Mouse (Mus musculus) adrenal gland, postnatal 10 days (tissue): ENCODE data around the gene Aif1l. TPM values are rescaled to one million over a fixed set of nuclear protein-coding genes. Genes with fewer than 3 reads are reported as not detected.
"Not testable (repeated sequence)": the region's sequence is repeated elsewhere in the genome, so short reads cannot be mapped to it uniquely, and the experiment has no call there.

Experiments
- DNase-seq: peaks from one replicate; pipeline ENCODE4 v3.0.0; 2021; ENCODE audit warnings: mixed read lengths
- long read RNA-seq, 2 experiments: library from polyadenylated mRNA; stranded (forward); transcript quantifications; one replicate each; pipeline ENCODE4 v2.0.0; 2021
- total RNA-seq, 2 experiments: library from RNA; stranded (reverse); gene quantifications; 2 replicates each; pipeline ENCODE4 v1.2.3; 2021

Gene Aif1l
- total RNA-seq, result 10 to 100 TPM in 1 of 2 experiments, 1 to 10 TPM in 1; 8.3 to 14.1 TPM
- long read RNA-seq, experiment 1, transcript Aif1l-201 (6 exons, 3,117 nt), result major isoform, 8 of 12 reads
- long read RNA-seq, experiment 1, partial matches to known transcripts, result 0 of 12 reads
- long read RNA-seq, experiment 1, other reads (novel, unspliced or antisense), result 4 of 12 reads
- long read RNA-seq, experiment 2, transcript Aif1l-201 (6 exons, 3,117 nt), result major isoform, 10 of 20 reads
- long read RNA-seq, experiment 2, partial matches to known transcripts, result 5 of 20 reads
- long read RNA-seq, experiment 2, other reads (novel, unspliced or antisense), result 3 of 20 reads

DNA sequence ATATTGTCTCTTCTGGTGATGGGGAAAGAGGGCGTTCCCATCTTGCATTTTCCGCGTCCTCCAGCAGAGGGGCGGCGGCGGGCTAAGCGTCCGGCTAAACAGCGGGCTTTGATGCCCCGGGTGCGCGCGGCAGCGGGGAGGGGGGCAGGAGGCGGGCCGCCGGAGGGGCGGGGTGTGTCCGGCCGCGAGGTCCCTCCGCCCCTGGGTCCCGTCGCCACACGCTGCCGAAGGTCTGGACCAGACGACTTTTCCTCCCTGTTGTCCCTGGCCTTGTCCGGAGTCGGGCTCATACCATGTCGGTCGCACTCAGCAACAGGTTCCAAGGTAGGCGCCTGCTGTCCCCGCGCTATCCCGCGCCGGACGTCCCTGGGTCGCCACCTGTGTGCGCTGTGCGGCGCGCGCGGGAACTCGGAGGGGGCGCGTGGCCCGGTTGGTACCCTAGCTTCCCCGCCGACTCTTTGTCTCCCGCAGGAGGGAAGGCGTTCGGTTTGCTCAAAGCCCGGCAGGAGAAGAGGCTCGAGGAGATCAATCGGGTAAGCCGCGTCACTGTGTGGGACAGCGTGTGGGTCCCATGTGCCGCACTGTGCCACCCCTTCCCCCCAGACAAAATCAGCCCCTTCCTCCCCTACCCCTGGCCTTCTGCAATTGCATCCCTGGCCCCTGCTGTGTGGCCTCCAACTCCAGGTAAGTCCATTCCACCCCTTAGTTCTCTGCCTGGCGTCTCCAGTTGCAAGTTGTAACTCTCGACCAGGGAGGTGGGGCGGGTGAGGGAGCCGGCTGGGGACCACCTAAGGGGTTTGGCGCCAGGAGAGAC lies at the start of gene Aif1l:
Gene Aif1l, plus strand, starts transcription at position 82 of the 814 bp plus-strand sequence.
- DNase-seq, result peak; percentile 79

DNA sequence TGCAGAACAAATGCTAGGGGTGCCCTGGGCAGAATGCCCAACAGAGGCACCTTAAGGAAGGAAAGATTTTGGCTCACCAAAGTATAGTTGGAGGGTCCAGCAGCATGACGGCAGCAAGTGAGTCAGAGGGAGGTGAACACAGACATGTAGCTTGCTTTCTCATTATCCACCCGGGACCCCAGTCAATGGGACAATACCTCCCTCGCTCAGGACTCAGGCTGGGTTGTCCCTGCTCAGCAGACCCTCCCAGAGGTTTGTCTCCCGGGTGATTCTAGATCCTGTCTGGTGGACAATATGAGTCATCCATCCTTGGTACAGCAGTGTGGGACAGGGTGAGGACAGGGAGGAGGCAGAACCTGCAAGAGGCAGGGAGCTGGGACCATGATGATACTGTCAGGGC lies 49.0 kb upstream of the Aif1l start:
- no peak for DNase-seq

DNA sequence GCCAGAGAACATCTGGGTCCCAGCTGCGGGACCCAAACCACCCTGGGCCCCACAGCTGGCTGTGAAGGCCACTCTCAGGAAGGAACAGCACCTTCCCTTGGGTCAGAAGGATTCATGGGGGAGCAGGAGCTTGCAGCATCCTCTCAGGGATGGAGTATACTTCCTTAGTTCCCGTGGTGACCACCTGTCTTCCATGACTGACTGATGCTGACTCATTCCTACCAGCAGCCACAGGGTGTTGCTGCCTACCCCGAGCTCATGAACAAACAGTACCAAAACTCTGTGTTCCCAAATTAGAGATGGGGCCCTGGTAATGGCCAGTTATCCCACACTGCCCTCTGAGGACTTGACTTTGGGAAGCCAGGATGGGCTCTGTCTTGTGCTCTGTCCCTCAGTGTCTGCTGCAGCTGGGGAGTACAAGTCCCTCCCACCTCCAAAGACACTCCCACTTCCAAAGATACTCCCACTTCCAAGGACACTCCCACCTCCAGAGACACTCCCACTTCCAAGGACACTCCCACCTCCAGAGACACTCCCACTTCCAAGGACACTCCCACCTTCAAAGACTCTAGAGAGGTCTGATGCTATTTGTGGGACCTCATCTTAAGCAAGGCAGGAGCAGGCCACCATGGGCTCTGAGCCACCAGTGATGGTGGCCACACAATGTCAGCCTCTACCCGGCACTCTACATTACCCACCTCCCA lies 48.1 kb upstream of the Aif1l start:
- peak; percentile 42 for DNase-seq

DNA sequence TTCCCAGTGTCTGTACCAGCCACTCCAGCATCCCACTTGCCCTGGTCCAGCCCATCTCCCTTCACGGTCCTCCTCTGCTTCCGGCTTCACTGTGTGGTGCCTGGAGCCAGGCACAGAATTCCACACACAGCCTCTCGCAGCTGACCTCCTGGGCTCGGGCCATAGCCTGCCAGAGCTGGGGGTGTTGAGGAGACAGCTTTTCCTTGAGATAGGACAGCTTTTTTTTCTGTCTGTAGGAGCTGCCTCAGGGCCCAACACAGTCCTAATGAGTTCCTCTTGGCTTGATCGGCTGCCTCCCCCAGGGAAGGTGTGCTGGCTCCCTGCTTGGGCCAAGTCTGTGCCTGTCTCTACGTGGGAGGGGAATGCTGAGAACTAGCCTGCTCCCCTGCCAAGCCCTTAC lies 45.9 kb upstream of the Aif1l start:
- DNase-seq, result no peak

DNA sequence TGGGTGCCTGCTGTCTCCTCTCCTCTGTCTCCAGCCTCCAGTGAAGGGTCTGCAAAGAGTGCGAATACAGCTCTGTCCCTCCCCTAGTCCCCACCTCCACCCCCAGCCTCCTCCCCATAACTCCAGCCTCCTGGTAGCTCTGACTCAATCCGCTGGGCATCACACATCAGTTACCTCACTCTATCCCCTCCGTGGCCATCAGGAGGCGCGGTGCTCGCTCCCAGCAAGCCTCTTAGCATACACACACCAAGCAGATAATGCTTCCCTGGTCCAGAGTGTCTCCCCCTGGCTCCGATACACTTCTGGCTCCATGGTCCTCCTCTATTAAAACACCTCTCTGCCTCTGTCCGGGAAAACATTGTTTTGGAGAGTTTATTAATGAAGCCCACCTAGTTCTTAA lies 45.3 kb upstream of the Aif1l start:
- DNase-seq, result no peak

DNA sequence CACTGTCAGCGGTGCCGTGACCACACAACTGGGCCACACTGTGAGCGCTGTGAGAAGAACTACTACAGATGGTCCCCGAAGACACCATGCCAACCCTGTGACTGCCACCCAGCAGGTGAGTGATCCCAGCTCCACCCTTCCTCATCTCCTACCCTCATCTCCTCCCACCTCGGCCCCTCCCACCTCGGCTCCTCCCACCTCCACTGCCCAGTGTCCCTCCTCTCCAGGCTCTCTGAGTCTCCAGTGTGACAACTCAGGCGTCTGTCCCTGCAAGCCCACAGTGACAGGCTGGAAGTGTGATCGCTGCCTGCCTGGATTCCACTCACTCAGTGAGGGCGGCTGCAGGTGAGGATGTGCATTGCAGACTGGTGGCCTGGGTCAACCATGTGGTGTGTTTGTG lies 44.3 kb upstream of the Aif1l start:
- no peak for DNase-seq

DNA sequence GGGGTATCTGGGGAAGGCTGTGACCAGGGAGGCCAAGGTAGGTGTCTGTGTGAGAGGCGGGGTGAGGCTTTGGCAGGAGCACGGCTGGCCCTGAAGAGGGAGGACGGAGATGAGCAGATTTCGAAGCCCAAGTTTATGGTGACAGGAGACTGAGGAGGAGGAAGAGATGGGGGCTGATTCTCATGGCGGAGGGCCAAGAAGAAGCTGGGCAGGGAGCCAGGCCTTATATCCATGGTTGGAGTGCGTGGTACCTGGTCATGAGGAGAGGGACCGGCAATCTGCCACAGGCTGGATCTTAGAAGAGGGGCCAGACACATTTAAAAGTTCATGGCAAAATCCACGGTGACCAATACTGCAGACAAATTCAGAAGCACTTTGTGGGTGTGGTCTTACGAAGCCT lies 43.5 kb upstream of the Aif1l start:
- DNase-seq, result no peak

DNA sequence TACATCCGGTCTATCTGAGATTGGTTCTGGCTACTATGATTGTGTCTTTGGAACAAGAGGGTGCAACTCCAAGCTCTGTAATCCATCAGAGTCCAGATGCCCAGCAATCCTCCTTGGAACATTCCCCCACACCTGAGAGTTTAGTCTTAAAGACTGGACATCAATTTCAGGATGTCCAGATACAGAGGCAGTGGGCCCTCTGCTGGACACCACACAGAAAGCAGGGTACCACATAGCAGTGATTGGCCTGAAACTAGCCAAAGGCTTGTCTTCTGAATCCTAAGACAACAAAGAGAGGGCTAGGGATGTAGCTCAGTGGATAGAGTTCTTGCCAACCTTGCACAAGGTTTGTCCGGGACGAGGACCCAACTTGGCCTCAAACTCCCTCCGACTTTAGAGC lies 37.4 kb upstream of the Aif1l start:
- DNase-seq, result no peak

DNA sequence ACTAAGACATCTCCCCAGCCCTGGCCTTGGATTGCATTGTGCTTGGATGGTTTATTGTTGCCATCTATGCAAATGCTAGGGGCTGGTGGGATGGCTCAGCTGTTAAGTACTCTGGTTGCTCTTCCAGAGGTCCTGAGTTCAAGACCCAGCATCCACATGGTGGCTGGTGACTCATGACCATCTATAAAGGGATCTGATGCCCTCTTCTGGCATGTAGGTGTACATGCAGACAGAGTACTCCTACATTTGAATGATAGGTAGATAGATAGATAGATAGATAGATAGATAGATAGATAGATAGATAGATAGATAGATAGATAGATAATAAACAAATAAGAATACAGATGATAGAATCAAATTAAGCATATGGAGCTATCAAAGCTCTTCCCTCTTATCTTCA lies 35.7 kb upstream of the Aif1l start:
- not testable (repeated sequence) for DNase-seq

DNA sequence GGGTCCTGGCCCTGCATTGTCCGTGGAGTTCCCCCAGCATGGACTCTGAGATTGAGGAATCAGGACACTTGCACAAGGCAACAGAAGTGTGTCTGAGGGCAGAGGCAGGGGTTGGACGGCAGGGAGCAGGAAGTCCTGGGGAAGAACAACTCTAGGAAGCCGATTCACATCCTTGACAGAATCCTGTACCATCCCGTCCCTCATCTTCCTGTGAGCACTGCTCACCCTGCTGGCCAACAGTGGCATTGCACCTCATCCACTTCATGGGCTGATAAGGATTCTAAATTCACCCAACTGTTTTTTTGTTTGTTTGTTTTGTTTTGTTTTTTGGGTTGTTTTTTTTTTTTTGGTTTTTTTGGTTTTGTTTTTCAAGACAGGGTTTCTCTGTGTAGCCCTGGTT lies 34.8 kb upstream of the Aif1l start:
- DNase-seq, result peak; percentile 87

DNA sequence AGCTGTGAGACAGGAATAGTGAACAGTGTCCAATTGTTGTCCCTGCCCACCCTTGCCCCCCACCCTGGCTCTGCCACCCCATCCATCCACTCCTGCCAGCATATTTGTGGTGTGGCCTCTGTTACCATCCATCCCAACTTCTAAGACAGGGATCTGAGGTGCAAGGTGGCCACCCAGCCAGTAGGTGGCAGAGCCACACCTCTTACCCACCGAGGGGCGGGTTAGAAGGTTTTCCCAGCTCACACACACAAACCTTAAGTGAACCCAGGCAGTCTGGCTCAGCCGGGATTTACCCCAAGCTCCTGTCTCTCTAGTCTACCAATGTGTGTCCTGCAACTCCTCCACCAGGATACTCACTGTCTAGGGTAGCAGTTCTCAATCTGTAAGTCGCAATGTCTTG lies 32.3 kb upstream of the Aif1l start:
- peak; percentile 71 for DNase-seq

DNA sequence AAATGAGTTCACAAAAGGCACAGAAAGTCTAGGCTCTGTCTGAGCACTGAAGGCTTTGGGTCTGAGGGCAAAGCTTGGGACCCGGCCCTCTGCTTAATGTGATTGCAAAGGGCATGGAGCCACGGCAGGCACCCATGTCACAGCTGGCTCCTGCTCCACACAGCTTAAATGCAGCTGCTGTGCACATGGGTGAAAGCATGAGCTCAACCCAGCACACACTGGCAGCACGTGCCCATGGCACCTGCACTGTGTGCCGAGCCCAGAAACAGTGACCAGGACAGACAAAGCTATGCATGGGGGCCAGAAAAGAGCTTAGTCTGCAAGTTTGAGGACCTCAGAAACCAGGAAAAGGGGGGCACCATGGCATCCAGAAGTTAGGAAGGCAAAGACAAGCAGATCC lies 26.3 kb upstream of the Aif1l start:
- no peak for DNase-seq

DNA sequence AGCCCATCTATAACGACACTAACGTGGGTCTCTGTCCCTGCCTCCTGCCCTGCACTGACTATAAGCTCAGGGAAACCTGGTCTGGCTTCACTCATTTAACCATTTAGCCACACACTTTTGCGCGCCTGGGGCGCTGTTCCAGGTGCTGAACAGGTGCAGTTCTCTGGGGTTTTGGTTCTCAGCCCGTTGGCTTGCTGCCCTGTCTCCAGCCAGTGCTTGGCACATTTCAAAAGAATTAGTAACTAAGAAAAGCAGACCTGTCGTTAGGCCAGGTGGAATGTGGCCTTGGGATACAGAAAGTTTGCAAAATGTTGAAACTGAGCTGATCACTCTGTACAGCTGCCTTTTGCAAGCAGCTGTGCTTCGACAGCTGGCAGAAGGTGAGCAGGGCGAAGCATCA lies 25.1 kb upstream of the Aif1l start:
- peak; percentile 45 for DNase-seq

DNA sequence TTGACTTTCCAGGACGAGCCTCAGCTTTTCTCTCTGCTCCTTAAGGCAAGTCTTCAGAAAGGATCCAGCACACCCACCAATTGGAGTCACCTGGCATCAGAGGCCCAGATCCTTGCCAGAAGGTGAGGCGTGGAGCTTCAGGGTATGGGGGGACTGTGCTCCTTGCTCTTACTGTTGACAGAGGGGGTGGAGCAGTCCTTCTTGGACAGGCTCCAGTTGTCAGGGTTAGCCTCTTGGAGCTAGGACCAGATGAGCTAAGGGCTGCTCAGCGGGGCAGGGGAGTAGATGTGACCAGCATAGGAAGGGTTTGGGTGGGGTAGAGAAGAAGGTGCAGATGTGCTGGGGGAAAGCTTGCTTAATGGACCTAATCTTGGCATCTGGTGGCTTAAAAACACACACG lies 24.0 kb upstream of the Aif1l start:
- DNase-seq, result no peak

DNA sequence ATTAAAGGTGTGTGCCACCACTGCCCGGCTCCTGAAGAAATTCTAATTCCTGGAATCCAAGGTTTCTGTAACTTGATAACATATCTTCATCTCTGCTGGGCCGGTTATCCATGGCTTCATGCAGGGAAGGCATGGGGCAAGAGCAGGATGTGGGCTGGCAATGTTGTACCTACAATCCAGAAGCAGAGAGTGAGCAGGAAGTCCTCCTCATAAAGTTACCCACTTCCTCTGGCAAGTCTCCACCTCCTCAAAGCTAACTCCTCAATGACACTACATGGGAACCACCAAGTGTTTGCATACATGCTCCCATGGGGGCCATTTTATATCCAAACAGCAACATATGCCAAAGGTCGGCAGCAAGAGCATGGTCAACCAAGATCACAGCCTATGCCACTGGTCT lies 20.3 kb upstream of the Aif1l start:
- no peak for DNase-seq

DNA sequence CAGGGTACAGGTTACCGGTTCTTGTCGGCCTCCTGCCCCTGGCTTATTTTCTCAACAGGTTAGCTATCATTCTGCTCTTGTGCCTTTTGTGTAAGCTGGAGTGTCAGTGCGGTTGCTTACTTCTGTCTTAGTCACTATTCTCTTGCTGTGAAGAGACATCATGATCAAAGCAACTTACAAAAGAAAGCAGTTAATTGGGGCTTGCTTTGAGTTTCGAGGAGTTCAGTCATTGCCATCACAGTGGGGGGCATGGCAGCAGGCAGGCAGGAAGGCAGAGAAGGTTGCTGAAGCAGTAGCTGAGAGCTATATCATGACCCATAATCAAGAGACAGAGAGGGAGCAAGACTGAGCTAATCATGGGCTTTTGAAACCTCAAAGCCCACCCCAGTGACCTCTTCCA lies 15.4 kb upstream of the Aif1l start:
- no peak for DNase-seq

DNA sequence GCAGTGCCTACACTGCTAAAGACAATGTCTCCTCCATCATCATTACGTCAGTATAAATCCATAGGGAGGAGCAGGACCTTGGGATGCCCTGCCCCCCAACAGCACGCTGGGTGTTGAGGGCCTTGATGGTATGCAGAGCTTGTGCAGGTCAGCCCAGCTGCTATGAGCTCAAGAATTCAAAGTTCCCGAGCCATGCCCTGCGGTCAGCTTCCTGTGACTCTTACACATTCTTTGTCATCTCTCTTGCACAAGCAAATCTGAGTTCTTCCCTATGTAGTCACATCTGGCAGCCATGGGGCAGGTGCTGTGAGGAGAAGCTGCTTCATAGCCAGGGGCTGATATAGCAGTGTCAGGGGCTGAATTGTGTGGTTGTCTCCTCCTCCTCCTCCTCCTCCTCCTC lies 14.9 kb upstream of the Aif1l start:
- DNase-seq, result no peak

DNA sequence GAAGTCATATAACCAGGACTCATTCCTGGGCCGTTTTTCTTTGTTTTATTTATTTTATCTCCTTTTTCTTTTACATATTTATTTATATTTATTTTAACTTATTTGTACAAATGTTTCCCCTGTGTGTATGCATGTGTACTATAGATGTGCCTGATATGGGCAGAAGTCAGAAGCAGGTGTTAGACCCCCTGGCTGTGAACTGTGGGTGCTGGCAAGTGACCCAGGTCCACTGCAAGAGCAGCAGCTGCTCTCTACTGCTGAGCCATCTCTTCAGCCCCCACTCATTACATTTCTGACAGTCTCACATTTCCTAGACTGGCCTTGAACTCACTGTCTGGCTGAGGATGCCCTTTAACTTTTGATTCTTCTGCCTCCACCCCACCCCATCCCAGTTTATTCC lies 11.6 kb upstream of the Aif1l start:
- no peak for DNase-seq

DNA sequence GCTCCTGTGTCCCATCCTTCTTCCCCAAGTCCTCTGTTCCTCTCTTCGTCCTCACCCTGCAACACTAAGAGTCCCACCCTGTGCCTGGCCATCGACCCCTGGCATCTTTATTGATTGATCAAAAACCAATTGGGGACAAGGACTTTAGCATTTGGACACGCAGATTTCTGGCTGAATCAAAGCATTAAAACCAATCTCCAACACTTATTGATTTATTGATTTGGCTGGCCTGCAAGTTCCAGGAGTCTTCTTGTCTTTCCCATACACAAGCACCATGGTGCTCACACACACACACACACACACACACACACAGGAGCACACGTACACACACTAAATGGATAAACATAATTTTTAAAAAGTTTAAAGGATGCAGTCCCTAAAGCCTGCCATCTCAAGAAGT lies 6.9 kb upstream of the Aif1l start:
- DNase-seq, result no peak

DNA sequence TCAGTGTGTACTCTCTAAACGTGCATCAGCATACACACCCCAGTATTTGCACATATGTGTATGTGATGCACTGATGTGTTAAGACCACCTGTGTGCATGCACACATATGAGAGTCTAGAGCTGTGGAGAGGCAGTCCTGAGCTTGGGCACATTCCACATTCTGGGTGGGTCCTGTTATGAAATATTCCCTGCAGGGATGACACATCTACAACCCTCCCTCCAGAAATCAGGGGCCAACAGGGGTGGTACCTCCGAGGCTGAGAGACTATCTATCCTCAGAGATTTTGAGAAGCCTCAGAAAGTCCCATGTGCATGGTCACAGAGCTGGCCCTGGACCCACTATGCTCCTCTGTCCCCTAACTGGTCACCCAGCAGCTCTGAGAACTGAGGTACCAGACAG lies 4.4 kb upstream of the Aif1l start:
- no peak for DNase-seq

DNA sequence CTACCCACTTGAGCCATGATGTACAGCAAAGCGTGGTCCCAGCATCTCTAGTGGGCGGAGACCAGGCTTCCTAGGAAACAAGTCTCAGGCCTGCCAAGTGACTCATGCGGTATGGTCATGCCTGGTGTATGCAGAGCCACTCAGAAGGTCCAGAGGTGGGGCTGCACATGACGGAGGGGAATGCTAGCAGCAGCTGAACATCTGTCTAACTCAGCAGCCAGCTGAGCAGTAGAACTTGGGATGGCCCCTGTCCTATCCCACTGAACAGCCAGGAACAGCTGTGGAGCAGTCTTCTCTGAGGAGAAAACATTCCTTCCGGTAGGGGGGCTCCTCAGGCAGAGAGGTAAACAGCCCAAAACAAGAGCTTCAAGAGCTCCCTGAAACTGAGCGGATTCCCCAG lies 1.5 kb upstream of the Aif1l start:
- DNase-seq, result peak; percentile 26

DNA sequence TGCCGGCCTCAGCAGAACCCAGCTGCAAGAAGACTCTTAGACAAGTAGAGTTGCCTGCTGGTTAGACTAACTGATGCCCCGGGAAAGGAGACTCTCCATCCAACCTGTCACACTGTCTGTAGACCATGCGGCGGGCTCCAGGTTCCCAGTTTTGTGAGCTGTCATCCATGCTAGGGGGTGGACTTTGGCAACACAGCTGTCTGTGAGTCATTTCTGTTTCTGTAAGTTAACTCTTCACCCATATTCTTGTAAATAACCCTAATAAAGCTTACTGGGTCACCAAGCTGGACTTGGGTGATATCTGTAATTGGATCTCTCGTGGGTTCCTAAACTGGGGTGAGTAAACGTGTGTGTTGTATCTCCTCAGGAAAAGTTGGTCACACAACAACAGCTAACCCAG lies 1.1 kb upstream of the Aif1l start:
- DNase-seq, result no peak

DNA sequence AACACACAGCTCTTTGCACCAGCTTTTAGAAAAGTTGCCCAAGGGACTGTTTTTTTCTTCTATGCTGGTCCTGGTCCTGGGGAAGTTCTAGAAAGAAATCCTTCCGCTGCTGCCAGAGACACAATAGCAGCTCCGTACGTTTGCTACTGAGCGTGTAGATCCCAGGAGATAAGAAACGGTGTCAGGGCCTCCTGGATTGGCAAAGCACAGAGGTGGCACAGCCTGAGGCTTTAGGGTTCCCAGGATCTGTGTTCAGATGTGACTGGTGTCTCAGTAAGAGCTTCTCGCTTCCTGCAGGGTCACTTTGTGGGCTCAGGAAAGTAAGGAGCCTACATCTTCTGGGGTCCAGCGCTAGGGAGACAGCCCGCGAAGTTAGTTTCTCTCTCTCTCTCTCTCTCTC lies 1.0 kb downstream of the Aif1l start:
- no peak for DNase-seq
